Mouse (Mus musculus) bone marrow macrophage, adult 2 months (primary cell): ENCODE results near the gene Cdk19. TPM values are rescaled to one million over a fixed set of nuclear protein-coding genes. Genes with fewer than 3 reads are reported as not detected.
A peak's percentile ranks its signal among the peaks of the same experiment; 100 is the strongest.

ENCODE experiments used
- H3K27ac ChIP-seq: 2 replicates; pipeline ENCODE4 v1.5.1; 2012; ENCODE audit warnings: low read depth, low read length; ENCODE audit not compliant: insufficient read depth
- H3K4me1 ChIP-seq: 2 replicates; pipeline ENCODE4 v1.6.1; 2012; ENCODE audit warnings: low read length; ENCODE audit not compliant: control insufficient read depth, insufficient read depth
- H3K4me3 ChIP-seq: 2 replicates; pipeline ENCODE4 v1.5.1; 2012; ENCODE audit warnings: mild to moderate bottlenecking, low read length, moderate library complexity; ENCODE audit not compliant: insufficient read depth
- CTCF ChIP-seq: IDR thresholded peaks from 2 replicates; pipeline ENCODE4 v1.5.1; 2012; ENCODE audit warnings: low read depth, mild to moderate bottlenecking, low read length, moderate library complexity
- POLR2A ChIP-seq: IDR thresholded peaks from 2 replicates; pipeline ENCODE4 v1.6.1; 2012; ENCODE audit warnings: mild to moderate bottlenecking, low read depth, low read length, borderline replicate concordance
- polyA plus RNA-seq: library from polyadenylated mRNA; stranded (reverse); fragments of >200 nt; gene quantifications from 2 replicates; pipeline ENCODE4 v1.2.4, GENCODE M21; 2012; ENCODE audit not compliant: missing spikeins, insufficient read depth, insufficient read length

The Cdk19 gene
- polyA plus RNA-seq, 1 experiment, result 41.2 TPM

GRCm38 (mm10) chr10:40467174-40467911, 128.0 kb downstream of the Cdk19 start:
- H3K27ac ChIP-seq, result no peak overlapping the region
- peaks cover under 1% of the 10 kb centered on the region for H3K4me1 ChIP-seq
- H3K4me3 ChIP-seq, result no peak overlapping the region
- no peak for TF ChIP-seq POLR2A
- TF ChIP-seq CTCF, result no peak

GRCm38 (mm10) chr10:40467912-40468254, 128.5 kb downstream of the Cdk19 start:
- Histone ChIP-seq H3K4me1 (no peaks in the 10 kb centered on the region), H3K27ac (no peak overlapping the region), H3K4me3 (no peak overlapping the region)
- TF ChIP-seq CTCF (no peak), POLR2A (no peak)

- Histone ChIP-seq H3K4me3 (no peak overlapping the region), H3K27ac (no peak overlapping the region), H3K4me1 (no peaks in the 10 kb centered on the region)
- TF ChIP-seq POLR2A (no peak), CTCF (no peak)
Measured at GRCm38 (mm10) chr10:40469145-40469544, 129.8 kb downstream of the Cdk19 start.

GRCm38 (mm10) chr10:40476535-40477285, 137.3 kb downstream of the Cdk19 start:
- Histone ChIP-seq H3K4me1 (peaks cover 46% of the 10 kb centered on the region), H3K4me3 (peak overlapping the region; percentile 38), H3K27ac (peak overlapping the region; percentile 93)
- TF ChIP-seq CTCF (no peak), POLR2A (no peak)

GRCm38 (mm10) chr10:40477426-40478075, 138.2 kb downstream of the Cdk19 start:
- Histone ChIP-seq H3K4me3 (no peak overlapping the region), H3K27ac (peak overlapping the region; percentile 81), H3K4me1 (peaks cover 47% of the 10 kb centered on the region)
- TF ChIP-seq POLR2A (no peak), CTCF (no peak)

GRCm38 (mm10) chr10:40478626-40479025, 139.3 kb downstream of the Cdk19 start:
- no peak for TF ChIP-seq POLR2A
- TF ChIP-seq CTCF, result no peak
- H3K27ac ChIP-seq, result no peak overlapping the region
- H3K4me1 ChIP-seq, result peaks cover 47% of the 10 kb centered on the region
- H3K4me3 ChIP-seq, result no peak overlapping the region

GRCm38 (mm10) chr10:40479216-40479615, 139.9 kb downstream of the Cdk19 start:
- H3K4me3 ChIP-seq, result no peak overlapping the region
- H3K27ac ChIP-seq, result peak overlapping the region; percentile 59; the same call in 1 of the 2 replicates
- TF ChIP-seq POLR2A (no peak), CTCF (no peak)
- peaks cover 47% of the 10 kb centered on the region for H3K4me1 ChIP-seq

- no peak overlapping the region for H3K4me3 ChIP-seq
- peaks cover 47% of the 10 kb centered on the region for H3K4me1 ChIP-seq
- peak overlapping the region; percentile 59 for H3K27ac ChIP-seq
- TF ChIP-seq POLR2A, result no peak
Measured at GRCm38 (mm10) chr10:40479621-40480193, 140.3 kb downstream of the Cdk19 start.

GRCm38 (mm10) chr10:40481534-40481933, 142.2 kb downstream of the Cdk19 start:
- peak overlapping the region; percentile 32; the same call in 1 of the 2 replicates for H3K27ac ChIP-seq
- TF ChIP-seq CTCF (no peak), POLR2A (no peak)
- peaks cover 34% of the 10 kb centered on the region for H3K4me1 ChIP-seq
- H3K4me3 ChIP-seq, result no peak overlapping the region
